Mouse (Mus musculus): ENCODE data around the gene Chrna7. TPM values are rescaled to one million over a fixed set of nuclear protein-coding genes. Genes with fewer than 3 reads are reported as not detected.

The Chrna7 gene
- total RNA-seq, 1 experiment from 2014 or later, result 20.8 TPM

- DNase-seq, result no peak
Measured at GRCm38 (mm10) chr7:63084351-63085003, 127.9 kb downstream of the Chrna7 start.

DNA sequence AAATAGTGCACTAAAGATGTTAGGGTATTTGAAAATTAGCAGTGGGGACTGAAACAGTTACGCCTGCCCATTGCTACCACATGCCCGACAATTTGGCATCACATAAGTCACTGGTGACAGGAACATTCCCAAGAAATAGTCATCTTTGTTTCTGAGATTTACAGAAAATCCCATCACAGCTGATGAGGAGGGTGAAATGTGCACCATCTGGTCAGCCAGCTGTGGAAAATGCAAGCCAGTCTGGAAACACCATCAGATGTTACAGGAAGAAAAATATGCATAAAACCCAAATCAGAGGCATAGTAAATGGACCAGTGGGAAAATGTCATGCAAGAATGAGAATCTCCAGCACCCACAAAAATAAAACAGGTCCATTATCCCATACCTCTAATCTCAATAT lies 151.4 kb downstream of the Chrna7 start:
- DNase-seq, result no peak

Other genes with a start within 250 kb of the Chrna7 start
- gene Otud7a, start 232.2 kb upstream of the Chrna7 start, total RNA-seq (2021), result 0.63 and 0.83 TPM in 2 replicates

Data from adrenal gland, postnatal 14 days (tissue).